Mouse (Mus musculus) lung, postnatal 36 days (tissue): ENCODE results near the gene Trp53bp2.
A peak's percentile ranks its signal among the peaks of the same experiment; 100 is the strongest.

ENCODE experiments used
- DNase-seq: peaks from one replicate; pipeline ENCODE4 v3.0.0; 2022; ENCODE audit warnings: mixed read lengths

Gene Trp53bp2

GRCm38 (mm10) chr1:182408684-182409327, at the start of gene Trp53bp2:
TSS of gene Trp53bp2 (plus strand) at chr1:182409172.
- DNase-seq = peak; percentile 98

- no peak for DNase-seq
Measured at GRCm38 (mm10) chr1:182362703-182363102, 46.3 kb upstream of the Trp53bp2 start.

- DNase-seq = no peak
Measured at GRCm38 (mm10) chr1:182363683-182364404, 45.1 kb upstream of the Trp53bp2 start.

GRCm38 (mm10) chr1:182368309-182368708, 40.7 kb upstream of the Trp53bp2 start:
- DNase-seq = no peak

GRCm38 (mm10) chr1:182368782-182369181, 40.2 kb upstream of the Trp53bp2 start:
- no peak for DNase-seq

GRCm38 (mm10) chr1:182369435-182369834, 39.5 kb upstream of the Trp53bp2 start:
- peak; percentile 25 for DNase-seq

- DNase-seq = no peak
Measured at GRCm38 (mm10) chr1:182371891-182372290, 37.1 kb upstream of the Trp53bp2 start.

- DNase-seq = peak; percentile 66
Measured at GRCm38 (mm10) chr1:182376221-182376620, 32.8 kb upstream of the Trp53bp2 start.

- DNase-seq = no peak
Measured at GRCm38 (mm10) chr1:182376826-182377225, 32.1 kb upstream of the Trp53bp2 start.

GRCm38 (mm10) chr1:182377519-182377918, 31.5 kb upstream of the Trp53bp2 start:
- DNase-seq = no peak

GRCm38 (mm10) chr1:182378205-182378835, 30.7 kb upstream of the Trp53bp2 start:
- no peak for DNase-seq

GRCm38 (mm10) chr1:182378876-182379275, 30.1 kb upstream of the Trp53bp2 start:
- no peak for DNase-seq

- DNase-seq = no peak
Measured at GRCm38 (mm10) chr1:182380683-182381082, 28.3 kb upstream of the Trp53bp2 start.

GRCm38 (mm10) chr1:182381327-182381726, 27.6 kb upstream of the Trp53bp2 start:
- no peak for DNase-seq

GRCm38 (mm10) chr1:182383096-182383495, 25.9 kb upstream of the Trp53bp2 start:
- DNase-seq = no peak

GRCm38 (mm10) chr1:182386449-182386848, 22.5 kb upstream of the Trp53bp2 start:
- no peak for DNase-seq

- DNase-seq = peak; percentile 84
Measured at GRCm38 (mm10) chr1:182388729-182389128, 20.2 kb upstream of the Trp53bp2 start.

GRCm38 (mm10) chr1:182398171-182398570, 10.8 kb upstream of the Trp53bp2 start:
- peak; percentile 50 for DNase-seq

GRCm38 (mm10) chr1:182398780-182399179, 10.2 kb upstream of the Trp53bp2 start:
- DNase-seq = peak; percentile 74

GRCm38 (mm10) chr1:182399205-182399604, 9.8 kb upstream of the Trp53bp2 start:
- DNase-seq = no peak

GRCm38 (mm10) chr1:182399908-182400307, 9.1 kb upstream of the Trp53bp2 start:
- no peak for DNase-seq

- no peak for DNase-seq
Measured at GRCm38 (mm10) chr1:182403076-182403475, 5.9 kb upstream of the Trp53bp2 start.

GRCm38 (mm10) chr1:182406621-182407020, 2.4 kb upstream of the Trp53bp2 start:
- DNase-seq = peak; percentile 45

GRCm38 (mm10) chr1:182408243-182408642, 729 bp upstream of the Trp53bp2 start:
- DNase-seq = no peak
